ENCODE assay signal across 17 mouse cellular contexts in genomic region chr1:38699244-38699643, GRCm38 (mm10).
"Had no signal": no experiment of that assay in that cellular context is flagged by ENCODE, and none has a peak within 500 bp of the region (broad histone marks: within the 10 kb centered on the region; RNA-seq: fewer than 3 reads in every experiment).

No protein-coding gene starts in this region.

- H3K9ac ChIP-seq: liver, embryonic 14.5 days; liver, postnatal 0 days; lung, embryonic 14.5 days; stomach, embryonic 15.5 days had no signal

- H3K36me3 ChIP-seq: stomach, embryonic 15.5 days had no signal

- ATAC-seq: intestine, postnatal 0 days; liver, postnatal 0 days; lung, postnatal 0 days had no signal

- H3K4me1 ChIP-seq: stomach, embryonic 15.5 days had no signal

- H3K27ac ChIP-seq: liver, embryonic 14.5 days; stomach, embryonic 15.5 days had no signal

- H3K4me3 ChIP-seq: megakaryocyte, embryonic 14.5 days; stomach, embryonic 15.5 days had no signal

- H3K4me2 ChIP-seq: lung, embryonic 14.5 days; midbrain, embryonic 11.5 days; stomach, embryonic 15.5 days had no signal

- DNase-seq: kidney, adult 9 months; kidney, postnatal 14 days; kidney, postnatal 4 days; left cerebral cortex, postnatal 4 days; liver, postnatal 0 days; lung, embryonic 14.5 days; lung, postnatal 36 days; midbrain, embryonic 14.5 days; right cerebral cortex, postnatal 25 days; spleen, adult 18-20 months; thymus, postnatal 36 days had no signal

- H3K9me3 ChIP-seq: megakaryocyte, embryonic 14.5 days; stomach, embryonic 15.5 days had no signal
